Mouse (Mus musculus) urinary bladder, postnatal 14 days (tissue): ENCODE measurements around the gene Ing2.

Source experiments
- DNase-seq: peaks from one replicate; pipeline ENCODE4 v3.0.0; 2021; ENCODE audit warnings: low spot score

The Ing2 gene

GRCm38 (mm10) chr8:47674777-47675710, at the start of gene Ing2:
Gene Ing2, minus strand, starts transcription at chr8:47675556.
- peak; percentile 100 for DNase-seq

- no peak for DNase-seq
These were observed 46.3 kb upstream of the Ing2 start for GRCm38 (mm10) chr8:47721609-47722008.

- no peak for DNase-seq
These were observed 43.3 kb upstream of the Ing2 start for GRCm38 (mm10) chr8:47718641-47719040.

- peak; percentile 95 for DNase-seq
These were observed 38.7 kb upstream of the Ing2 start, which contains the start of gene Cdkn2aip for GRCm38 (mm10) chr8:47713761-47714745. Gene Cdkn2aip, minus strand, starts transcription at chr8:47713932.

- no peak for DNase-seq
These were observed 37.9 kb upstream of the Ing2 start for GRCm38 (mm10) chr8:47713171-47713663.

- no peak for DNase-seq
These were observed 32.8 kb upstream of the Ing2 start for GRCm38 (mm10) chr8:47708106-47708505.

- no peak for DNase-seq
These were observed 31.4 kb upstream of the Ing2 start for GRCm38 (mm10) chr8:47706746-47707145.

GRCm38 (mm10) chr8:47702333-47702732, 27.0 kb upstream of the Ing2 start:
- DNase-seq = no peak

GRCm38 (mm10) chr8:47697696-47698095, 22.3 kb upstream of the Ing2 start:
- DNase-seq = no peak

GRCm38 (mm10) chr8:47695431-47696105, 20.2 kb upstream of the Ing2 start:
- DNase-seq = no peak

GRCm38 (mm10) chr8:47693119-47693518, 17.8 kb upstream of the Ing2 start:
- peak; percentile 88 for DNase-seq

- DNase-seq = no peak
These were observed 16.5 kb upstream of the Ing2 start for GRCm38 (mm10) chr8:47691831-47692230.

GRCm38 (mm10) chr8:47691303-47691702, 15.9 kb upstream of the Ing2 start:
- no peak for DNase-seq

GRCm38 (mm10) chr8:47690674-47691078, 15.3 kb upstream of the Ing2 start:
- DNase-seq = no peak

- peak; percentile 15 for DNase-seq
These were observed 14.5 kb upstream of the Ing2 start for GRCm38 (mm10) chr8:47689704-47690326.

GRCm38 (mm10) chr8:47684441-47684840, 9.1 kb upstream of the Ing2 start:
- no peak for DNase-seq

- no peak for DNase-seq
These were observed 8.6 kb upstream of the Ing2 start for GRCm38 (mm10) chr8:47683994-47684393.

GRCm38 (mm10) chr8:47680306-47680705, 5.0 kb upstream of the Ing2 start:
- DNase-seq = no peak

GRCm38 (mm10) chr8:47679603-47680002, 4.2 kb upstream of the Ing2 start:
- no peak for DNase-seq

- no peak for DNase-seq
These were observed 1.3 kb upstream of the Ing2 start for GRCm38 (mm10) chr8:47676631-47677030.

GRCm38 (mm10) chr8:47676224-47676623, 868 bp upstream of the Ing2 start:
- no peak for DNase-seq
